In genomic region chr13:63524608-63525570, GRCm38 (mm10) we compare ENCODE assay signal across 8 mouse cellular contexts. TPM values are rescaled to one million over a fixed set of nuclear protein-coding genes. Genes with fewer than 3 reads are reported as not detected.
DNase-seq lines count a peak whose midpoint lies in the region; ATAC-seq lines count a peak whose summit lies in the region.
"Had no signal": no experiment of that assay in that cellular context is flagged by ENCODE, and none has a peak within 500 bp of the region (broad histone marks: within the 10 kb centered on the region; RNA-seq: fewer than 3 reads in every experiment).

No protein-coding gene starts in this region.

- peak; percentile 25 for ATAC-seq in midbrain, embryonic 13.5 days
- ATAC-seq in midbrain, embryonic 14.5 days (ENCODE audit: low FRiP score, low TSS enrichment), result no peak
- no peak for ATAC-seq in embryonic facial prominence, embryonic 13.5 days (ENCODE audit: insufficient number of reproducible peaks, insufficient read depth, low FRiP score, low TSS enrichment, low read depth)
- peak; percentile 25 for ATAC-seq in intestine, embryonic 16.5 days
- peak; percentile 51; the same call in 1 of the 2 replicates for ATAC-seq in stomach, embryonic 15.5 days (ENCODE audit: insufficient read depth, low FRiP score, low read depth)

- no peak overlapping the region; the same call in 1 of the 2 replicates for H3K9ac ChIP-seq in midbrain, embryonic 13.5 days (replicated peaks)
- no peak overlapping the region for H3K9ac ChIP-seq in midbrain, embryonic 14.5 days (replicated peaks; ENCODE audit: low read length)
- 0 out of 2 replicates have a peak overlapping the region, but pooled peaks have one; percentile 36 for H3K9ac ChIP-seq in embryonic facial prominence, embryonic 13.5 days
- no peak overlapping the region for H3K9ac ChIP-seq in intestine, embryonic 16.5 days (ENCODE audit: low read depth, low read length)
- H3K9ac ChIP-seq in stomach, embryonic 15.5 days, result no peak overlapping the region

- no peak overlapping the region for H3K4me3 ChIP-seq in midbrain, embryonic 13.5 days (replicated peaks)
- no peak overlapping the region for H3K4me3 ChIP-seq in midbrain, embryonic 14.5 days (replicated peaks; ENCODE audit: low read depth, low read length)
- no peak overlapping the region for H3K4me3 ChIP-seq in embryonic facial prominence, embryonic 13.5 days
- H3K4me3 ChIP-seq in intestine, embryonic 16.5 days (ENCODE audit: low read length), result no peak overlapping the region
- H3K4me3 ChIP-seq in stomach, embryonic 15.5 days (replicated peaks), result no peak overlapping the region
- H3K4me3 ChIP-seq in midbrain, embryonic 10.5 days, result no peak overlapping the region

- no peaks in the 10 kb centered on the region for H3K27me3 ChIP-seq in midbrain, embryonic 13.5 days
- no peaks in the 10 kb centered on the region for H3K27me3 ChIP-seq in midbrain, embryonic 14.5 days (ENCODE audit: control insufficient read depth, insufficient read depth, low read length)
- no peaks in the 10 kb centered on the region for H3K27me3 ChIP-seq in embryonic facial prominence, embryonic 13.5 days
- H3K27me3 ChIP-seq in intestine, embryonic 16.5 days (replicated peaks; ENCODE audit: control insufficient read depth, insufficient read depth, low read length), result no peaks in the 10 kb centered on the region
- no peaks in the 10 kb centered on the region for H3K27me3 ChIP-seq in stomach, embryonic 15.5 days (replicated peaks)
- no peaks in the 10 kb centered on the region for H3K27me3 ChIP-seq in midbrain, embryonic 10.5 days (ENCODE audit: low read depth, poor library complexity, severe bottlenecking)

- no peak overlapping the region for H3K4me2 ChIP-seq in midbrain, embryonic 13.5 days (replicated peaks)
- no peak overlapping the region for H3K4me2 ChIP-seq in midbrain, embryonic 14.5 days (ENCODE audit: low read length)
- no peak overlapping the region for H3K4me2 ChIP-seq in embryonic facial prominence, embryonic 13.5 days
- no peak overlapping the region for H3K4me2 ChIP-seq in intestine, embryonic 16.5 days (ENCODE audit: low read depth, low read length)
- no peak overlapping the region for H3K4me2 ChIP-seq in stomach, embryonic 15.5 days

- no peak for DNase-seq in midbrain, embryonic 14.5 days
- no peak for DNase-seq in retina, postnatal 1 day
- no peak for DNase-seq in midbrain, embryonic 10.5 days (ENCODE audit: low spot score)
- DNase-seq: heart, postnatal 10 days had no signal

- H3K36me3 ChIP-seq in midbrain, embryonic 13.5 days, result peaks cover 76% of the 10 kb centered on the region
- peaks cover 62% of the 10 kb centered on the region for H3K36me3 ChIP-seq in midbrain, embryonic 14.5 days (ENCODE audit: control insufficient read depth, insufficient read depth, low read length)
- H3K36me3 ChIP-seq in embryonic facial prominence, embryonic 13.5 days, result peaks cover 64% of the 10 kb centered on the region
- peaks cover 10% of the 10 kb centered on the region for H3K36me3 ChIP-seq in intestine, embryonic 16.5 days (ENCODE audit: control insufficient read depth, insufficient read depth, low read length)
- peaks cover 15% of the 10 kb centered on the region for H3K36me3 ChIP-seq in stomach, embryonic 15.5 days
- peaks cover 99% of the 10 kb centered on the region for H3K36me3 ChIP-seq in midbrain, embryonic 10.5 days

- H3K27ac ChIP-seq in midbrain, embryonic 13.5 days, result peak overlapping the region; percentile 10; the same call in 1 of the 2 replicates
- no peak overlapping the region; the same call in 1 of the 2 replicates for H3K27ac ChIP-seq in midbrain, embryonic 14.5 days (replicated peaks; ENCODE audit: low read depth, low read length)
- peak overlapping the region; percentile 78 for H3K27ac ChIP-seq in embryonic facial prominence, embryonic 13.5 days
- H3K27ac ChIP-seq in intestine, embryonic 16.5 days (ENCODE audit: low read length), result peak overlapping the region; percentile 75
- peak overlapping the region; percentile 88 for H3K27ac ChIP-seq in stomach, embryonic 15.5 days
- no peak overlapping the region for H3K27ac ChIP-seq in midbrain, embryonic 10.5 days (replicated peaks)

- 70% methylated on average over 25 of the region's 25 CpGs for WGBS in midbrain, embryonic 13.5 days
- WGBS in midbrain, embryonic 14.5 days, result 77% methylated on average over 25 of the region's 25 CpGs
- WGBS in embryonic facial prominence, embryonic 13.5 days, result 44% methylated on average over 25 of the region's 25 CpGs
- 42% methylated on average over 25 of the region's 25 CpGs for WGBS in intestine, embryonic 16.5 days
- WGBS in stomach, embryonic 15.5 days, result 34% methylated on average over 25 of the region's 25 CpGs
- 81% methylated on average over 25 of the region's 25 CpGs for WGBS in midbrain, embryonic 10.5 days

- H3K9me3 ChIP-seq in midbrain, embryonic 13.5 days, result no peaks in the 10 kb centered on the region
- no peaks in the 10 kb centered on the region for H3K9me3 ChIP-seq in midbrain, embryonic 14.5 days (ENCODE audit: control insufficient read depth, low read length)
- no peaks in the 10 kb centered on the region for H3K9me3 ChIP-seq in embryonic facial prominence, embryonic 13.5 days
- H3K9me3 ChIP-seq in intestine, embryonic 16.5 days (ENCODE audit: control insufficient read depth, low read length), result no peaks in the 10 kb centered on the region
- no peaks in the 10 kb centered on the region for H3K9me3 ChIP-seq in stomach, embryonic 15.5 days
- H3K9me3 ChIP-seq in midbrain, embryonic 10.5 days (replicated peaks), result no peaks in the 10 kb centered on the region

- peaks cover 43% of the 10 kb centered on the region for H3K4me1 ChIP-seq in midbrain, embryonic 13.5 days (replicated peaks)
- peaks cover 15% of the 10 kb centered on the region for H3K4me1 ChIP-seq in midbrain, embryonic 14.5 days (ENCODE audit: control insufficient read depth, insufficient read depth, low read length)
- H3K4me1 ChIP-seq in embryonic facial prominence, embryonic 13.5 days, result peaks cover 81% of the 10 kb centered on the region
- peaks cover 46% of the 10 kb centered on the region for H3K4me1 ChIP-seq in intestine, embryonic 16.5 days (ENCODE audit: control insufficient read depth, insufficient read depth, low read length)
- peaks cover 42% of the 10 kb centered on the region for H3K4me1 ChIP-seq in stomach, embryonic 15.5 days
- peaks cover 25% of the 10 kb centered on the region for H3K4me1 ChIP-seq in midbrain, embryonic 10.5 days

RNA-seq across cellular contexts. Expression of gene Fancc, which starts 27.8 kb away (rescaled TPM):
- polyA plus RNA-seq in midbrain, embryonic 13.5 days (2015; fragmentation: Nextera tagmentation; extraction: Ambion mirVana), result 17.6 and 19.7 TPM in 2 replicates
- 12.6 and 18.1 TPM in 2 replicates for polyA plus RNA-seq in midbrain, embryonic 14.5 days (2014; fragmentation: Nextera tagmentation; extraction: Ambion mirVana)
- 21.0 and 21.2 TPM in 2 replicates for polyA plus RNA-seq in embryonic facial prominence, embryonic 13.5 days (2015; fragmentation: Nextera tagmentation; extraction: Ambion mirVana)
- polyA plus RNA-seq in intestine, embryonic 16.5 days (2015; fragmentation: Nextera tagmentation; extraction: Ambion mirVana), result 15.4 and 19.0 TPM in 2 replicates
- 17.8 and 18.6 TPM in 2 replicates for polyA plus RNA-seq in stomach, embryonic 15.5 days (2015; fragmentation: Nextera tagmentation; extraction: Ambion mirVana)
- polyA plus RNA-seq in midbrain, embryonic 10.5 days (2016; fragmentation: Nextera tagmentation; extraction: Ambion mirVana), result 26.7 and 28.3 TPM in 2 replicates

RNA-seq across cellular contexts. Expression of gene Ptch1, which starts 48.5 kb away (rescaled TPM):
- 16.0 and 17.8 TPM in 2 replicates for polyA plus RNA-seq in midbrain, embryonic 13.5 days (2015; fragmentation: Nextera tagmentation; extraction: Ambion mirVana)
- polyA plus RNA-seq in midbrain, embryonic 14.5 days (2014; fragmentation: Nextera tagmentation; extraction: Ambion mirVana), result 17.4 and 17.8 TPM in 2 replicates
- 30.6 and 30.8 TPM in 2 replicates for polyA plus RNA-seq in embryonic facial prominence, embryonic 13.5 days (2015; fragmentation: Nextera tagmentation; extraction: Ambion mirVana)
- 24.5 and 25.5 TPM in 2 replicates for polyA plus RNA-seq in intestine, embryonic 16.5 days (2015; fragmentation: Nextera tagmentation; extraction: Ambion mirVana)
- polyA plus RNA-seq in stomach, embryonic 15.5 days (2015; fragmentation: Nextera tagmentation; extraction: Ambion mirVana), result 32.1 and 34.3 TPM in 2 replicates
- 30.9 and 31.6 TPM in 2 replicates for polyA plus RNA-seq in midbrain, embryonic 10.5 days (2016; fragmentation: Nextera tagmentation; extraction: Ambion mirVana)

Comparison
In these comparisons a context has a peak if more than half of its experiments do, and no peak if none do; other contexts are left out.
1. ATAC-seq: peak in midbrain, embryonic 13.5 days (single experiment), intestine, embryonic 16.5 days (single experiment) and stomach, embryonic 15.5 days (single experiment); none in midbrain, embryonic 14.5 days (single experiment) and embryonic facial prominence, embryonic 13.5 days (single experiment).
2. H3K27ac ChIP-seq: peak in midbrain, embryonic 13.5 days (single experiment), embryonic facial prominence, embryonic 13.5 days (single experiment), intestine, embryonic 16.5 days (single experiment) and stomach, embryonic 15.5 days (single experiment); none in midbrain, embryonic 14.5 days (single experiment) and midbrain, embryonic 10.5 days (single experiment).